Mouse (Mus musculus) cerebellum, adult 2 months (tissue): ENCODE results near the gene Fam136a.

ENCODE experiments used
- CTCF ChIP-seq: fragments of 200-500 bp; IDR thresholded peaks from 2 replicates; pipeline ENCODE4 v1.5.1; 2011; ENCODE audit warnings: low read depth, mild to moderate bottlenecking, control low read depth, low read length, moderate library complexity, borderline replicate concordance; ENCODE audit not compliant: insufficient read depth
- POLR2A ChIP-seq: fragments of 200-500 bp; IDR thresholded peaks from 2 replicates; pipeline ENCODE4 v1.6.1; 2011; ENCODE audit warnings: low read length, control low read depth, borderline replicate concordance; ENCODE audit not compliant: insufficient read depth

- TF ChIP-seq POLR2A: no peak
- no peak for TF ChIP-seq CTCF
Measured at GRCm38 (mm10) chr6:86398986-86399385, 33.5 kb downstream of the Fam136a start.
